Mouse (Mus musculus): ENCODE measurements around the gene Ckap4.

GRCm38 (mm10) chr10:84551846-84552245 is 18.0 kb upstream of the Ckap4 start:
- TF ChIP-seq POLR2A (IDR thresholded peaks at IDR 0.05; ENCODE audit: insufficient read length, low read depth) (no peak), E2F4 (IDR thresholded peaks at IDR 0.05; ENCODE audit: insufficient read depth) (no peak), USF1 (IDR thresholded peaks at IDR 0.05; ENCODE audit: low read depth) (no peak), MAX (IDR thresholded peaks at IDR 0.05; ENCODE audit: low read depth) (no peak), MYOD1 (IDR thresholded peaks at IDR 0.05; ENCODE audit: control insufficient read depth in 1 of 3, insufficient read length in 2 of 3, low read depth in 2 of 3) (no peak), TCF12 (IDR thresholded peaks at IDR 0.05; ENCODE audit: insufficient read depth, poor library complexity, severe bottlenecking) (no peak), SRF (IDR thresholded peaks at IDR 0.05; ENCODE audit: control insufficient read depth, insufficient read length, low read depth) (no peak), CEBPB (IDR thresholded peaks at IDR 0.05; ENCODE audit: insufficient read depth, poor library complexity, severe bottlenecking) (no peak), REST (IDR thresholded peaks at IDR 0.05; ENCODE audit: insufficient read depth, insufficient read length) (no peak)

All from myocyte (in vitro differentiated cells).